Mouse (Mus musculus) neutrophil, adult 5-6 weeks (primary cell): ENCODE results near the gene Zfp385a. TPM values are rescaled to one million over a fixed set of nuclear protein-coding genes. Genes with fewer than 3 reads are reported as not detected.

Experiments
- ATAC-seq: fragments of 151-379, 151-347 bp; 2 replicates; pipeline ENCODE4 v1.8.0; 2017; ENCODE audit warnings: mild to moderate bottlenecking, moderate TSS enrichment; ENCODE audit not compliant: insufficient number of reproducible peaks, poor library complexity, low FRiP score, severe bottlenecking; ENCODE audit errors: extremely low read depth
- total RNA-seq: library from RNA; stranded (forward); fragments of 200-1000 nt; gene quantifications from 2 replicates; pipeline ENCODE4 v1.2.3, GENCODE M21; 2017

Zfp385a gene
- 1.9 and 3.1 TPM in 2 replicates for total RNA-seq

DNA sequence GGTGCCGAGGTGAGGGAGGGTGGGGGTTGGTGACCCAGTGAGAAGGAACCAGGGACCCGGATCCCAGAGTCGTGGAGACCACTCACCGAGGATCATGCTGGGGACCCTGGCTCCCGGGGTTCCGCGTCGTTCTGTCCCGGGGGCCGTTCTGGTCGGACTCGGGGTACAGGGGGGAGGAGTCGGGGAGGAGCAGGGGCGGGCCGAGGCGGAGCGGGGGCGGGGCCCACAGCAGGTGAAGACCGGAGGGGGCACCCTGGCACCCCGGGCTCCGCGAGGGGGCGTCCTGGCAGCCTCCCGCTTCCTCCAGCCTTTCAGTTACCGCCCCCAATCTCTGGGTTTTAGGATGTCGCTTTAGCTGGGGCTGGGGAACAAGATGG is at the start of gene Zfp385a:
Gene Zfp385a (minus strand): TSS at position 133 of the 377 bp plus-strand sequence.
- ATAC-seq = peak; percentile 11; the same call in 1 of the 2 replicates

GRCm38 (mm10) chr15:103388556-103389145 is 48.8 kb upstream of the Zfp385a start:
- ATAC-seq = peak; percentile 66; the same call in 1 of the 2 replicates

GRCm38 (mm10) chr15:103383771-103384488 is 44.0 kb upstream of the Zfp385a start:
- no peak for ATAC-seq

- ATAC-seq = no peak
Observed at GRCm38 (mm10) chr15:103382795-103383406, 43.0 kb upstream of the Zfp385a start.

DNA sequence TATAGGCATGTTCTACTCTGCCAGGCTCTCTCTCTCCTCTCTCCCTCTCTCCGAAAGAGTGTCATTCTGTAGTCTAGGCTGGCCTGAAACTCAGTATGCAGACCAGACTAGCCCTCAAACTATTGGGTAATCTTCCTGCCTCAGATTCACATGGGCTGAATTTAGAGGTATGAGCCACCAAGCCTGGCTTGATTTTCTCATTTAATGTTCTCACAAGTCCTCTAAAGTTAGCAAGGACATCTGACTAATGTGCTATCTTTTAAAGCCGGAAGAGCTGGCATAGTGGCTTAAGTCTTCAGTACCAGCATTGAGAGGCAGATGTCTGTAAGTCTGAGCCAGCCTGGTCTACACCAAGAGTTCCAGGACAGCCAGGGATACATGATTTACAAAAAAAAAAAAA is 42.2 kb upstream of the Zfp385a start:
- ATAC-seq = no peak

GRCm38 (mm10) chr15:103378665-103379356 is 38.9 kb upstream of the Zfp385a start:
- no peak for ATAC-seq

DNA sequence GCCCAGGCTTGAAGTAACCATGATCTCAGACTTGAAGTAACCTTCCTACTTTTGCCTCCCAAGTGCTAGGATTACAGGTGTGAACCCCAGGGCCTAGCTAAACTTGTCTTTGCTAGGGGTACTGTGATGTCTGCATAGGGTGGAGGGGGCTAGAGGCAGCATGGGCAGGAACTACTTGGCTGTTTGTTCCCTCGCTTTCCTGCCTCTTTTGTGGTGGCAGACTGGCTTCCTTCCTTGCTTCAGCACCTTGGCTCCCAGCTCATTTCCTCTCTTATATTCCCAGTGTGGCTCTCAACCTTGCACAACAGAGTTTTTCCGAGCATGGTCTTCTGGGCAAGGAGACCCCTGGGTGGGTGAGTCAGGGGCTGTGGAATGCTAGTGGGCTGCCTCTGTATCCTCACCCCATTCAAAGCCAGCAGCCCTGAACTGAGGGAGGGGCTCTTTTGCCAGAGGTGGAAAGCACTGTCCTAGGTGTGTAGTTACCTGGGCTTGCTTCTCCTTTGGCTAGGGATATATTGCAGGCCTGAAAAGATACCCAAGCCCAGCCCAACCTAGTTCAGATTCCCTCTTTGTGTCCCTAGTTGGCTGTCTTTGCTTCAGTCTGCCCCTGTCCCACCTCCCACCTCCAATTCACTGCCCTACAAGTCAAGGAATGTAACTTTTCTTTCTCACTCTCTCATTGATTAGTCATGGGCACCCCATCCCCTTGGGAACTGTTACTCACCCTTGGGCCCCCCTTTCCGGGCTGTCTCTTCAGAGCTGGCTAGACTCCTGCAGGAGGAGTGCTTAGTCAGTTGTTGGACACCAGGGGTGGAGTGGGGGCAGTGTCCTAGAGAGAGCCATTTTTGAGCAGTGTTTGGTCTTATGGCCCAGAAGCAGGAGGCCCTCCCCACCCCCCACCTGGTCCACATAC is 38.1 kb upstream of the Zfp385a start:
- ATAC-seq = no peak

GRCm38 (mm10) chr15:103376837-103377269 is 37.0 kb upstream of the Zfp385a start:
- no peak for ATAC-seq

- ATAC-seq = no peak
Observed at GRCm38 (mm10) chr15:103375112-103375800, 35.4 kb upstream of the Zfp385a start.

- no peak for ATAC-seq
Observed at GRCm38 (mm10) chr15:103372461-103372860, 32.6 kb upstream of the Zfp385a start.

GRCm38 (mm10) chr15:103371741-103372140 is 31.8 kb upstream of the Zfp385a start:
- no peak for ATAC-seq

- no peak for ATAC-seq
Observed at GRCm38 (mm10) chr15:103371208-103371607, 31.3 kb upstream of the Zfp385a start.

GRCm38 (mm10) chr15:103370462-103370861 is 30.6 kb upstream of the Zfp385a start:
- ATAC-seq = peak; percentile 59

DNA sequence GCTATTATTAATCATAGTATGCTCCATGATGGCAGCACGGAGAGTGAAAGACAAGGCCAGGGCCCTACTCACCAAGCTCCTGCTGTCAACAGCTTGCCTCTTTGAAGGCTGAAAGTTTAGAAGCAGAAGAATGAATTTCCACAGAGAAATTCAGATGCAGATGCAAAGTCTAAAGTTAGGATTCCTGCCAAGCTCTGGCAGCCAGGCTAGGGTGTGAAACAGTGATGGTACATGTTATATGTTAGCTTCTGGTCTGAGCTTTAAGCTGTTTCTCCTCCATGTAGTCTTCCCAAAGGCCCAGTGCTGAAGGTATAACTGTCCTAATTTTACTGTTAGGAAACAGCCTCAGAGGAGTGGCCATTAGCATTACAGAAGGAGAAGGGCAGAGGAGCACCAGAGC is 29.2 kb upstream of the Zfp385a start:
- no peak for ATAC-seq

DNA sequence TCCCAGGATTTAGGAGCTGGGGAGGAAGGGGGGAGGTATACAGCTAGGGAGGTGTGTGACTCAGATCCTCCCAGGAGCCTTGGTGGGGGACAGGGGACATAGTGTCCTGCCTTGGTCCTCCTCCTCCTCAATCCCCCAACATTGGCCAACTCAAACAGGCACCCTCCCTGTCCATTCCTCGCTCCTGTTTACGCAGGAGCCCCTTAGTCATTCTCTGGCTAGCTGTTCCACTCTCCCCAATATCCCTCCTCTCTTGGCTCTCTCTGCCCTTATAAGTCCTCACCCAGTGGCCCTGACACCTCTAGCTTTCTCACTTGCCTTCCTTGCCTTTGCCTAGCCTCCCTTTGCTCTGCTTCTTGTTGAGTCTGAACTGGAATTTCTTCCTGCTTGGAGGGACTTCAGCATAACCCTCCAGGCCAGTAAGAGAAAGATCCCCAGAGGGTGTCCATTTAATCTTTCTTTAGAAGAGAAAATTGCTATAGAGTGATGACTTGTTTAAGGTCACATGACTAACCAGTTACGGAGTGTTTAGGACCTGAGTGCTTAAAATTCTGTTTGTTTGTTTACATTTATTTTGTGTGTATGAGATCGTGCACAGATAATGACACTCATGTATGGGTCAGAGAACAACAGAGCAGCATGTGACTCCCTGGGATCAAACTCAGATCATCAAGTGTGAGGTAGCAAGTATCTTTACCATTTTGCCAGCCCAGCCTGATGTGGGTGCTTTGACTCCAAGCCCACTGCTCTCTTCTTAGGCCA is 28.5 kb upstream of the Zfp385a start:
- ATAC-seq = no peak

- peak; percentile 38; the same call in 1 of the 2 replicates for ATAC-seq
Observed at GRCm38 (mm10) chr15:103366376-103367149, 26.7 kb upstream of the Zfp385a start, which contains the start of gene Itga5. Itga5 (minus strand) TSS chr15:103366763.
